Mouse (Mus musculus): ENCODE results near the gene Cdca5. TPM values are rescaled to one million over a fixed set of nuclear protein-coding genes. Genes with fewer than 3 reads are reported as not detected.
A peak's percentile ranks its signal among the peaks of the same experiment; 100 is the strongest.

Gene Cdca5
- polyA plus RNA-seq, 1 experiment from 2014 or later: 4.9 TPM

- no peaks in the 10 kb centered on the region for H3K9me3 ChIP-seq (replicated peaks)
- H3K27me3 ChIP-seq (replicated peaks): no peaks in the 10 kb centered on the region
- ATAC-seq (ENCODE audit: low FRiP score): no peak
- H3K4me3 ChIP-seq (replicated peaks): no peak overlapping the region
- peaks cover 9% of the 10 kb centered on the region for H3K36me3 ChIP-seq
- peaks cover 72% of the 10 kb centered on the region for H3K4me1 ChIP-seq
- H3K27ac ChIP-seq (replicated peaks): no peak overlapping the region
- no peak overlapping the region for H3K9ac ChIP-seq (replicated peaks)
- 96% methylated on average over 6 of the region's 6 CpGs for WGBS
- peak overlapping the region; percentile 98 for H3K4me2 ChIP-seq
Observed at GRCm38 (mm10) chr19:6063081-6063480, 21.7 kb upstream of the Cdca5 start.

GRCm38 (mm10) chr19:6066571-6066970 lies 18.2 kb upstream of the Cdca5 start:
- Histone ChIP-seq H3K9ac (replicated peaks) (peak overlapping the region; percentile 91), H3K27me3 (replicated peaks) (no peaks in the 10 kb centered on the region), H3K4me3 (replicated peaks) (peak overlapping the region; percentile 62), H3K4me1 (peaks cover 57% of the 10 kb centered on the region), H3K4me2 (peak overlapping the region; percentile 97), H3K27ac (replicated peaks) (peak overlapping the region; percentile 93), H3K9me3 (replicated peaks) (no peaks in the 10 kb centered on the region), H3K36me3 (peaks cover 26% of the 10 kb centered on the region)
- 22% methylated on average over 5 of the region's 5 CpGs for WGBS
- peak; percentile 6; the same call in 1 of the 2 replicates for ATAC-seq (ENCODE audit: low FRiP score)

- under 1% methylated on average over 30 of the region's 30 CpGs for WGBS
- Histone ChIP-seq H3K27ac (replicated peaks) (peak overlapping the region; percentile 93), H3K4me3 (replicated peaks) (peak overlapping the region; percentile 62), H3K36me3 (peaks cover 26% of the 10 kb centered on the region), H3K9me3 (replicated peaks) (no peaks in the 10 kb centered on the region), H3K4me1 (peaks cover 51% of the 10 kb centered on the region), H3K9ac (replicated peaks) (peak overlapping the region; percentile 91), H3K4me2 (peak overlapping the region; percentile 97), H3K27me3 (replicated peaks) (no peaks in the 10 kb centered on the region)
- peak; percentile 84 for ATAC-seq (ENCODE audit: low FRiP score)
Observed at GRCm38 (mm10) chr19:6067011-6067723, 17.6 kb upstream of the Cdca5 start.

- peak; percentile 90 for ATAC-seq (ENCODE audit: low FRiP score)
- H3K9ac ChIP-seq (replicated peaks): peak within 1 kb of the TSS; percentile 91
- peak within 1 kb of the TSS; percentile 62 for H3K4me3 ChIP-seq (replicated peaks)
- no peaks in the 10 kb centered on the region for H3K9me3 ChIP-seq (replicated peaks)
- H3K4me2 ChIP-seq: peak within 1 kb of the TSS; percentile 97
- peaks cover 44% of the 10 kb centered on the region for H3K4me1 ChIP-seq
- peaks cover 26% of the 10 kb centered on the region for H3K36me3 ChIP-seq
- H3K27ac ChIP-seq (replicated peaks): peak within 1 kb of the TSS; percentile 93
- no peaks in the 10 kb centered on the region for H3K27me3 ChIP-seq (replicated peaks)
- WGBS: 6% methylated on average over 33 of the region's 33 CpGs
Observed at GRCm38 (mm10) chr19:6067724-6068415, 16.9 kb upstream of the Cdca5 start, which contains the start of gene Tm7sf2. Gene Tm7sf2, minus strand, starts transcription at chr19:6068373.

GRCm38 (mm10) chr19:6068951-6069350 lies 15.8 kb upstream of the Cdca5 start:
- no peak overlapping the region for H3K27ac ChIP-seq (replicated peaks)
- H3K36me3 ChIP-seq: peaks cover 30% of the 10 kb centered on the region
- no peak overlapping the region for H3K4me2 ChIP-seq
- ATAC-seq (ENCODE audit: low FRiP score): no peak
- H3K4me3 ChIP-seq (replicated peaks): no peak overlapping the region
- 82% methylated on average over 4 of the region's 4 CpGs for WGBS
- no peaks in the 10 kb centered on the region for H3K9me3 ChIP-seq (replicated peaks)
- no peak overlapping the region for H3K9ac ChIP-seq (replicated peaks)
- H3K4me1 ChIP-seq: peaks cover 33% of the 10 kb centered on the region
- no peaks in the 10 kb centered on the region for H3K27me3 ChIP-seq (replicated peaks)

- Histone ChIP-seq H3K4me3 (replicated peaks) (no peak overlapping the region), H3K4me1 (peaks cover 32% of the 10 kb centered on the region), H3K36me3 (peaks cover 30% of the 10 kb centered on the region), H3K27ac (replicated peaks) (no peak overlapping the region), H3K27me3 (replicated peaks) (no peaks in the 10 kb centered on the region), H3K9me3 (replicated peaks) (no peaks in the 10 kb centered on the region), H3K9ac (replicated peaks) (no peak overlapping the region), H3K4me2 (no peak overlapping the region)
- 96% methylated on average over 10 of the region's 10 CpGs for WGBS
- ATAC-seq (ENCODE audit: low FRiP score): no peak
Observed at GRCm38 (mm10) chr19:6069851-6070250, 14.9 kb upstream of the Cdca5 start.

- H3K9me3 ChIP-seq (replicated peaks): no peaks in the 10 kb centered on the region
- no peaks in the 10 kb centered on the region for H3K27me3 ChIP-seq (replicated peaks)
- no peak overlapping the region for H3K4me3 ChIP-seq (replicated peaks)
- peaks cover 30% of the 10 kb centered on the region for H3K36me3 ChIP-seq
- 94% methylated on average over 31 of the region's 31 CpGs for WGBS
- no peak overlapping the region for H3K9ac ChIP-seq (replicated peaks)
- H3K27ac ChIP-seq (replicated peaks): no peak overlapping the region
- peaks cover 37% of the 10 kb centered on the region for H3K4me1 ChIP-seq
- H3K4me2 ChIP-seq: no peak overlapping the region
- no peak for ATAC-seq (ENCODE audit: low FRiP score)
Observed at GRCm38 (mm10) chr19:6070571-6071250, 14.1 kb upstream of the Cdca5 start.

GRCm38 (mm10) chr19:6071261-6071660 lies 13.5 kb upstream of the Cdca5 start:
- 95% methylated on average over 19 of the region's 19 CpGs for WGBS
- H3K36me3 ChIP-seq: peaks cover 30% of the 10 kb centered on the region
- H3K9ac ChIP-seq (replicated peaks): no peak overlapping the region
- no peaks in the 10 kb centered on the region for H3K9me3 ChIP-seq (replicated peaks)
- peaks cover 37% of the 10 kb centered on the region for H3K4me1 ChIP-seq
- no peaks in the 10 kb centered on the region for H3K27me3 ChIP-seq (replicated peaks)
- no peak overlapping the region for H3K4me3 ChIP-seq (replicated peaks)
- no peak overlapping the region for H3K27ac ChIP-seq (replicated peaks)
- ATAC-seq (ENCODE audit: low FRiP score): no peak
- no peak overlapping the region for H3K4me2 ChIP-seq

- H3K4me3 ChIP-seq (replicated peaks): no peak overlapping the region
- no peaks in the 10 kb centered on the region for H3K27me3 ChIP-seq (replicated peaks)
- no peak overlapping the region for H3K4me2 ChIP-seq
- WGBS: 90% methylated on average over 5 of the region's 5 CpGs
- ATAC-seq (ENCODE audit: low FRiP score): no peak
- no peak overlapping the region for H3K27ac ChIP-seq (replicated peaks)
- peaks cover 27% of the 10 kb centered on the region for H3K4me1 ChIP-seq
- no peak overlapping the region for H3K9ac ChIP-seq (replicated peaks)
- H3K9me3 ChIP-seq (replicated peaks): no peaks in the 10 kb centered on the region
- peaks cover 29% of the 10 kb centered on the region for H3K36me3 ChIP-seq
Observed at GRCm38 (mm10) chr19:6073889-6074288, 10.9 kb upstream of the Cdca5 start.

- peak within 1 kb of the TSS; percentile 92 for H3K27ac ChIP-seq (replicated peaks)
- ATAC-seq (ENCODE audit: low FRiP score): peak; percentile 87
- H3K4me1 ChIP-seq: peaks cover 27% of the 10 kb centered on the region
- peak within 1 kb of the TSS; percentile 91 for H3K4me2 ChIP-seq
- H3K4me3 ChIP-seq (replicated peaks): peak within 1 kb of the TSS; percentile 63
- 2% methylated on average over 33 of the region's 33 CpGs for WGBS
- peaks cover 24% of the 10 kb centered on the region for H3K36me3 ChIP-seq
- no peaks in the 10 kb centered on the region for H3K27me3 ChIP-seq (replicated peaks)
- H3K9ac ChIP-seq (replicated peaks): peak within 1 kb of the TSS; percentile 63
- no peaks in the 10 kb centered on the region for H3K9me3 ChIP-seq (replicated peaks)
Observed at GRCm38 (mm10) chr19:6076564-6077393, 8.0 kb upstream of the Cdca5 start, which contains the start of gene Vps51. Gene Vps51, minus strand, starts transcription at chr19:6077231.

GRCm38 (mm10) chr19:6079983-6080480 lies 4.8 kb upstream of the Cdca5 start, which contains the start of gene Tmem262:
Gene Tmem262, plus strand, starts transcription at chr19:6080033.
- Histone ChIP-seq H3K27me3 (replicated peaks) (no peaks in the 10 kb centered on the region), H3K27ac (replicated peaks) (no peak within 1 kb of the TSS), H3K9me3 (replicated peaks) (no peaks in the 10 kb centered on the region), H3K4me3 (replicated peaks) (no peak within 1 kb of the TSS), H3K36me3 (peaks cover 35% of the 10 kb centered on the region), H3K4me1 (peaks cover 45% of the 10 kb centered on the region), H3K4me2 (no peak within 1 kb of the TSS), H3K9ac (replicated peaks) (no peak within 1 kb of the TSS)
- 94% methylated on average over 12 of the region's 12 CpGs for WGBS
- no peak for ATAC-seq (ENCODE audit: low FRiP score)
